Mouse (Mus musculus): ENCODE results near the gene Lsm11. TPM values are rescaled to one million over a fixed set of nuclear protein-coding genes. Genes with fewer than 3 reads are reported as not detected.

Gene Lsm11
- polyA plus RNA-seq (2017; shearing (Covaris generic)), result 6.8 TPM

DNA sequence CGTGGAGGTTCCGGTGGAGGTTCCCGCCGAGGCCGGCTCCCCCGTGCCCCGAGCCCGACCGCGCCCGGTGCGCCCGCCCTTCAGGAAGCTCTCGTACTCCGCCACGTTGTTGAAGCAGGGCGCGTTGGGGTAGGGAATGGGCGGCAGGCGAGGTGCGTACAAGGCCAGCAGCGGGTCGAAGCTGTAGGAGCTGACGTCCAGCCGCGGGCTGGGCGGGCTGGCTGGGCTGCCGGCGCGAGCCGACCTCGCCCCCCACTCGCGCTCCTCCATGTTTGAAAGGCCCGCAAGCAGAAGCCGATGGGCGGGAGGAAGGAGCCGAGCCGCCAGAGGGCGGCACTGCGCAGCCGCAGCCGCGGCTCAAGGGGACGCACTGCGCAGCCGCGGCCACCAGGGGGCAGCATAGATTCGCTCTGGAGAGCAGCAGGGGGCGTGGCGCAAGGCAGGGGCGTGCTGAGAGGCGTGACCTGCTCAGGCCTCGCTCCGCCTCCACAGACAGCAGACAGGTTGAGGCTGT, at the start of gene Lsm11:
Gene Lsm11, minus strand, starts transcription at position 293 of the 514 bp plus-strand sequence.

DNA sequence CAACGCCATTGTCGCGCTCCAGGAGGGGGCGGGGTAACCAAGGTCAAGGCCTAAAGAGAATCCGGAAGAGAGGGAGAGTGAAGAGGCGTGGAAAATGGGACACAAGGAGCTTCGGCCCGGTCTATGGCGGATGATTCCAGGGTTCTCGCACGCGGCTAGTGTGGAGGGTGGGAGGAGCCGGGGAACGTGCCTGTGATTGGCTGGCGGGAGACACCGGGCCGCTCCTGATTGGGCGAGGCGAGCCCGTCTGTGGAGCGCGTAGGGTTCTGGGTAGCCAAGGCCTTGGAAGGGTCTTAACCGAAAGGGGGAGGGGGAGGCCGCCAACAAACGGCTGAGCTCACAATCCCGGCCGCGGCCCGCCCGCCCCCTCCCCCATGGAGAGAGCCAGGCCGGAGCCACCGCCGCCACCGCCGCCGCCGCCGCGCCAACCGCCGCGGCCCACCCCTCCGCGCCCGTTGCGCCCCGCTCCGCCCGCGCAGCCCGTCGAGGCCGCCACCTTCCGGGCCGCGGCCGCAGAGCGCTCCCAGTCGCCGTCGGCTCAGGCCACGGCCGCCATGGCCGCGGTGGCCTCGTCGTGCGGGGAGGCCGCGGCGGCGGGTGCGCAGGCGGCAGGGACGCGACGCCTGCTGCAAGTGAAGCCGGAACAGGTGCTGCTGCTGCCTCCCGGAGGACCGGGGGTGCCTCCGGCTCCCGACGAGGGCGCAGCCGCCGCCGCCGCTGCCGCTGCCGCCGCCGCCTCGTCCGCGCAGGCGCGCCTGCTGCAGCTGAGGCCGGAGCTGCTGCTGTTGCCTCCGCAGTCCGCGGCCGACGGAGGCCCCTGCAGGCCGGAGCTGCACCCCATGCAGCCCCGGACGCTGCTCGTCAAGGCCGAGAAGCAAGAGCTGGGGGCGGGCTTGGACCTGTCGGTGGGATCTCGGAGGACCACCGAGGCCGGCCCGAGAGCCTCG, 35.5 kb upstream of the Lsm11 start, which contains the start of gene Sox30:
Gene Sox30, plus strand, starts transcription at position 365 of the 947 bp plus-strand sequence.

DNA sequence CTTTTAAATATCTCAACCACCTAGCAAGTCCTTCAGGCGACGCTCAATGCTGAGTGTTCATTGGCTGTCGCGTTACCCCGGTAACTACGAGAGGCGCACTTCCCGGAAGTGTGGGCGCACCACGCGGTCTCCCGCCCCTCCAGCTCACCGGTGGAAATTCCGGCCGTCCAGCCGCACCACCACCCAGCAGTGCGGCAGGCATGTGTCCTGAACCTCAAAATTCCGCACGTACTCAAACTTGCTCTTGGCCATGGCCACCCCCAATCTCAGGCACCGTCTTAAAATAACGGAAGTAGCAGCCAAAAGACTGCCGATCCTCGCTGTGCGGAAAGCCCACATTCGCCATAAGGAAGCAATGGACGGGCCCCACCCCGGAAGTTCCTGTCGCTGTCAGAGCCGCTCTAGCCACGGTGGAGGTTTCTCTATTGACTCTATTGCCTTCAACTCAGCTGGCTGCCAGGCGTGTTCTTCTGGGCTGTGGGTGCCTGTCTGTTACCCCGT, 10.4 kb upstream of the Lsm11 start, which contains the start of gene Thg1l:
Gene Thg1l, minus strand, starts transcription at position 368 of the 501 bp plus-strand sequence.

Other genes starting within 250 kb of the Lsm11 start
- 302 TPM for gene Clint1, start 92.9 kb downstream of the Lsm11 start, polyA plus RNA-seq (2017; shearing (Covaris generic))
- gene Thg1l, start 10.6 kb upstream of the Lsm11 start, polyA plus RNA-seq (2017; shearing (Covaris generic)), result 4.6 TPM
- 0.12 TPM for gene Sox30, start 35.4 kb upstream of the Lsm11 start, polyA plus RNA-seq (2017; shearing (Covaris generic))
- 13.5 TPM for gene Gm12166, start 107.4 kb upstream of the Lsm11 start, polyA plus RNA-seq (2017; shearing (Covaris generic))
- 24.9 TPM for gene Adam19, start 111.1 kb upstream of the Lsm11 start, polyA plus RNA-seq (2017; shearing (Covaris generic))
- gene Nipal4, start 221.6 kb upstream of the Lsm11 start, polyA plus RNA-seq (2017; shearing (Covaris generic)), result not detected

Data from effector memory CD4-positive, alpha-beta T cell, adult 5 months (primary cell).